Mouse (Mus musculus) fat pad, adult 2 months (tissue): Measurements from ENCODE around the gene Myadm.
"Not testable (repeated sequence)": the region's sequence is repeated elsewhere in the genome, so short reads cannot be mapped to it uniquely, and the experiment has no call there.

Experiments used
- DNase-seq: peaks from one replicate; pipeline ENCODE4 v3.0.0-alpha.2; 2011; ENCODE audit warnings: low read depth, low spot score; ENCODE audit errors: extremely low read depth

Gene Myadm

DNA sequence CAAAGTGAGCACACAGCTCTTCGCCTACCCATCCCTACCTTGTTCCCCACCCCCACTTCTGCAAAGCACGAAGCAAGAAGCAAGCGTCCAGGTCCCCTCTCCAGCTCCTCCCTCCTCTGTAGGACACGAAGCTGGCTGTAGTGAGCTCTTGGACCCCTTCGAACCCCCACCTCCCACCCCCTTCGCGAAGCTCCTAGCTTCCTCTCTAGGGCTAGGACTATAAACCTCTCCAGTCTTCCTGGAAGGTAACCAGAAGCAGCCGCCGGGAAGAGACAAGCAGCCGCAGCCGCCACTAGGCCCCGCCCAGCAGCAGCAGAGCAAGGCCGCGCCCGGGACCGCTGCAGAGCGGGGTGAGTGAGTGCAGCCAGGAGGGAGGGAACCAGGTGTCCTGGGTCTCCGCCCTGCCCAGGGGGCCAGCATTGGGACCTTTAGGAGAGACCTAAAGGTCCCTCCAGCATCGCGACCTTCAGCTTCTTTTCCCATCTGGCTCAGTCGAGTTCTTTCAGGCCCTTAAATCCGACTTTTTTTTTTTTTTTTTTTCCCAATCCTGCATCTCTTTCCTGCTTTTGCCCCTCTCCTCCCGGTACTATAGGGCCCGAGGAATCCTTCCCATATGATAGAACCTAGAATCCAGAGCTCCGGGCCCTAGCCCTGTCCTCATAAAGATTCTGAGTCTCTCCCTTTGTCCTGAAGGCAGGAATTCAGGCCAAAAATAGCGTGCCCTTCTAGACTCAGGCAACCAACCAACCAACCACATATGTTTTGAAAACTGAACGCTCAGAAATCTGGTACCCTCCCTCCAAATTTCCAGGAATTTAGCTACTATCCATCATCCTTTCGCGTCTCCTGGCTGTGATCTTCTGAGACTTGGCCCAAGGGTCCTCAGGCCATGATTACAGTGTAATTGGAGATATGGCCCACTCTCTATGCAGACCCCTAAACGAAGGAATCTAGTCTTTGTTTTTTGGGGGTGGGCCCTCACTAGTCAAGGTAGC, at the start of gene Myadm, which contains the start of gene Prkcg:
Gene Myadm, plus strand, starts transcription at position 105 of the 995 bp plus-strand sequence.
Gene Prkcg, plus strand, starts transcription at position 204 of the 995 bp plus-strand sequence.
- DNase-seq, result no peak

- DNase-seq, result no peak
Measured at GRCm38 (mm10) chr7:3239193-3239592, 49.7 kb upstream of the Myadm start.

GRCm38 (mm10) chr7:3260701-3261100, 28.2 kb upstream of the Myadm start:
- DNase-seq, result no peak

DNA sequence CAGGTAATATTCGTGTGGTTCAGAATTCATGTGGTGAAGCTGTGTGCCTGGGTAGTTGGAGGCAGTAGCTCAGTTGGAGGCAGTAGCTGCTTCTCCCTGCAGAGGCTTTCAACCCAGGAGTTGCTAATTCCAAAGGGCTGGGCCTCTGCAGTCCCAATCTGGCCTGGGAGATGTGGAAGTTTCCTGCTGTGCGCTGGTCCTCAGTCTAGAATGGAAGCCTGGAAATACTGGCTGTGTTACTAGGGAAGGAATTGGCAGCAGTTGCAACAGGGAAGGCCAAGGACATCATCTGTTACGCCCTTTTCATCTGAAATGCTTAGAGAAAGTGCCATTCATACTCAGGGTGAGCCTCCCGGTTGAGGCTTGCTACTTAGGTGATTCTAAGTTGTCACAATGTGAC, 27.4 kb upstream of the Myadm start:
- DNase-seq, result no peak

DNA sequence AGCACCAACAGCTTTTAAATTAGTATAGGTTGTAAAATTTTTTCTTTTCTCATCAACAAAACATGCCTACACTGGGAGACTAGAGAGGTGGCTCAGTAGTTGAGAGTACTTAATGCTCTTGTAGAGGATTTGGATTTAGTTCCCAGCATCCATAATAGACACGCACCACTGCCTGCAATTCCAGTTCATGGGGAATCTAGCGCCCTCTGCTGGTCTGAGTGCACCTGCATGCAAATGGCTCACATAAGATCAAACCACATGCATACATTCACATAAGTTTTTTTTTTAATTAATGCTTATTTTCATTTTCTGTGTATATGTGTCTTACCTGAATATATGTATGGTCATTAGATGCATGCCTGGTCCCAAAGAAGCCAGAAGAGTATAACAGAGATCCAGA, 26.1 kb upstream of the Myadm start:
- no peak for DNase-seq

- DNase-seq, result no peak
Measured at GRCm38 (mm10) chr7:3264390-3265022, 24.4 kb upstream of the Myadm start.

- no peak for DNase-seq
Measured at GRCm38 (mm10) chr7:3265311-3265710, 23.6 kb upstream of the Myadm start.

GRCm38 (mm10) chr7:3267261-3267660, 21.6 kb upstream of the Myadm start:
- DNase-seq, result no peak

DNA sequence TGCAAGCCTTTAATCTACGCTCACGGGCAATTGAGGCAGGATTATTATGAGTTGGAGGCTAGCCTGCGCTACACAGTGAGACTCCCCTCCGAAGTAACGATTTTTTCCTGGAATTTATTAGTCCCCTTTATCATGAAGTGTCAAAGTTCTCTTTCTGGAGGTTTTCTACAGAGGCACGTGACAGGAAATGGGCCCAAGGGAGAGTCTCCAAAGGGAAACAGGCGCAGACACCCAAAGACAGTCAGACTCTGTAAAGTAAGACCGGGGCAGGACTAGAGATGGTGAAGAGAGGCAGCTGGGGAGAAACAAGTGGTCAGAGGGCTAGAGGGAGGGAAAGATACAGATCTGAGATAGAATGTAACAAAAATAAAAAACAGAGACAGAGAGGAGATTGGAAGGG, 21.0 kb upstream of the Myadm start:
- no peak for DNase-seq

DNA sequence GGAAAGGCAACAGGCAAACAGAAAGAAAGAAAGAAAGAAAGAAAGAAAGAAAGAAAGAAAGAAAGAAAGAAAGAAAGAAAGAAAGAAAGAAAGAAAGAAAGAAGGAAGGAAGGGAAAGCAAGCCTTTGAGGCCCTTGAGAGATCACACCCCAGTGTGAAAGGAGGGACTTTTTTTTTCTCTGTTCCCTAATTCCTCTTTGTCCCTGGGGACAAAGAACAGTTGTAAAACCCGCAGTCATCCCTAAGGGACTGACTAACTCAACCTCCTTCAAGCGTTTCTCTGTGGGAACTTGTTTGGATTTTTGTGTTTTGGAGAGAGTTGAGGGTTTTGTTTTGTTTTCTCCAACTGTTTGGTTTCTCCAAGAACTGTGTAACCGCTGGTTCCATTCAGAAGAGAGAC, 20.6 kb upstream of the Myadm start:
- no peak for DNase-seq

DNA sequence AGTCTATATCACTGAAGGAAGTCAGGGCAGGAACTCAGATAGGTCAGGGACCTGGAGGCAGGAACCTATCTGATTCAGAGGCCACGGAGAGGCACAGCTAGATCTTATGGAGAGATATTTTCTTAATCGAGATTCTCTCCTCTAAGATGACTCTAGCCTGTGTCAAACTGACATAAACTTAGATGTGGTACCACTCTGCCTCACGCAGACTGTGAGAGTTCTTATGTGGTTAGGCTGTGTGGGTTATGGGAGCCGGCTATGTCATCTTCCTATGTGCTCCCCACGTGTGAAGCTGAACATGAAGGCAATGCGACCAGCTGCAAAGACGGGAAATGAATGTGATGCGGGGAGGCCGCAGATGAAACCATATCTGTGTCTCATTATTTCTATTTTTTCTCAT, 16.7 kb upstream of the Myadm start:
- DNase-seq, result no peak

GRCm38 (mm10) chr7:3275455-3276170, 13.3 kb upstream of the Myadm start:
- no peak for DNase-seq

GRCm38 (mm10) chr7:3276781-3277180, 12.1 kb upstream of the Myadm start:
- DNase-seq, result not testable (repeated sequence)

DNA sequence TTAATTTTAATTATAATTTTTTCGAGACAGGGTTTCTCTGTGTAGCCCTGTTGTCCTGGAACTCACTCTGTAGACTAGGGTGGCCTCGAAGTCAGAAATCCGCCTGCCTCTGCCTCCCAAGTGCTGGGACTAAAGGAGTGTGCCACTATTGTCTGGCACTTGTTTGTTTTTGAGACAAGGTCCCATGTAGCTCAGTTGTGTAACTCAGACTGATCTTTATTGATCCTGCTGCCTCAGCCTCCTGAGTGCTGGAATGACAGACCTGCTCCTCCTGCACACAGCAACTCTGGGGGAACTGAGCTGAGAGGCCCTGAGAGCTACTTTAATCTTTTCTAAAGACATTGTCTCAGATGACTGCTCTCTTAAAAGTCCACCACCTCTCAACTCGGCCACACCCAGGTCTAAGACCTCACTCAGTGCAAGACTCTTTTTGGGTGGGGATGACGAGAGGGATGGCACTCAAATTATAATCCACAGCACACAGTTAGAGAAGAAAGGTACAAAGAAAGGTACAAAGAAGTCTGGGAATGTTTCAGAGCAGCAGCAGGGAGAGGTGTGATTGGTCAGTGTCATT, 8.7 kb upstream of the Myadm start:
- DNase-seq, result no peak

DNA sequence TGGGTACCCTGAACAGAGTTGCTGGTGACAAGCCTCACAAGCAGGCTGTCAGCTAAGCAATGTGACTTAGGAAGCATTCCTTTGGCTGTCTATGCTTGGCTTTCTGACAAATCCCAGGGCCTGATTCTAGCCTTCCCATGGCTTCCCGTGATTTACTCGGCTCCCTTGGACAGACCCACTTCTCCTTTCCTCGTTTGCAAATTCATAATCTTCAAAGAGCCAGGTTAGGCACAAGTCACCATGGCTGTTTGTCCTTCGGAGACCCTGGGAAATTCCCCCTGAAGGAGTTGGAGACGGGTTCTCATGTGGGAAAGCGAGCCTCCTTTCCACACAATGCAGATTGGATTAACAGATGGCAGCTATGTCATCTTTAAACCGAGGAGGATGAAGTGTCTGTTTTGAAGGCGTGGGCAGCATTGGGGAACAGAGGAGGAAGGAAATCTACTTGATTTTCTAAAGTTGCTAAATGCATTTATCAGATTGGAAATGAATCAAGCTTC, 8.2 kb upstream of the Myadm start:
- peak; percentile 49 for DNase-seq

DNA sequence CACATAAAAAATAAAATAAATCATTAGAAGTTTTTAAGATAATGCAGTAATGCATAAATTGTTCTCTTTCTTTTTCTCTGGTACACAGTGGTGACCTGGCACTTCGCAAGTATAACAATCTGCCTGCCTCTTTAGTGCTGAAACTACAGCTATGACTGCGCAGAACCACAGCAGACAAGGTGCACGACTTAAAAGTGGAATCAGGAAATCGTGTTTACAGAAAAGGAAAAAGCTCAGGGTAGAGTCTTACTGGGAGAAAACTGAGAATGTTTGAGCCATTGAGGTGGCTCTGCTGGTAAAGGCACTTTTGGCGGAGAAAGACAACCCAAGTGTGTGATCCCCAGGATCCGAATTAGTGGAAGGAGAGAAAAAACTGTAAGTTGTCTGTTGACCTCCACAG, 7.1 kb upstream of the Myadm start:
- no peak for DNase-seq

DNA sequence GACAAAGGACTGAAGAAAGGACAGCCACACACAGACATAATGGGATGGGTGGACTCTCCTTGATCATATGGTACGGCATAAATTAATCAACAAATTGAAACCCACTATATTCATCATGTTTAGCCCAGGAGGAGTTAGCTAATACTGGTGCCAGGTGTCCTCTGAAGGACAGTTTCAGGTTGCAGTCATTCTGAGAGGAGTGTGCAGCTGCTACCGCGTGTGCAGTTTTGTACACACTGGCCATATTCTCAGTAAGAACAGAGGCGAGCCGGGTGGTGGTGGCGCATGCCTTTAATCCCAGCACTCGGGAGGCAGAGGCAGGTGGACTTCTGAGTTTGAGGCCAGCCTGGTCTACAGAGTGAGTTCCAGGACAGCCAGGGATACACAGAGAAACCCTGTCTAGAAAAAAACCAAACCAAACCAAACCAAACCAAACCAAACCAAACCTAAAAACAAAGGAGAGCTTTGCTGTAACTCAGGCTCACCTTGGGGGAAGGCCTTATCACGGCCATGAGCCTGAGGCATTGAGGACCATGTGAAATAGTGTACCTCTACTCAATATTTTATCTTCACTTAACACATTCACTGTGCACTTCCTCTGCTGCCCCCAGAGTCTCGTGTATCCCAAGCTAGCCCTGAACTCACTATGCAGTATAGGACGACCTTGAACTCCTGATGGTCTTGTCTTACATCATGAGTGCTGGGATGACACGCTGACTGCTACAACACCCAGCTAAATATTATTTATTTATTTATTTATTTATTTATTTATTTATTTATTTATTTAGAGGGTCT, 5.6 kb upstream of the Myadm start:
- DNase-seq, result no peak

- DNase-seq, result no peak
Measured at GRCm38 (mm10) chr7:3284604-3285003, 4.3 kb upstream of the Myadm start.

DNA sequence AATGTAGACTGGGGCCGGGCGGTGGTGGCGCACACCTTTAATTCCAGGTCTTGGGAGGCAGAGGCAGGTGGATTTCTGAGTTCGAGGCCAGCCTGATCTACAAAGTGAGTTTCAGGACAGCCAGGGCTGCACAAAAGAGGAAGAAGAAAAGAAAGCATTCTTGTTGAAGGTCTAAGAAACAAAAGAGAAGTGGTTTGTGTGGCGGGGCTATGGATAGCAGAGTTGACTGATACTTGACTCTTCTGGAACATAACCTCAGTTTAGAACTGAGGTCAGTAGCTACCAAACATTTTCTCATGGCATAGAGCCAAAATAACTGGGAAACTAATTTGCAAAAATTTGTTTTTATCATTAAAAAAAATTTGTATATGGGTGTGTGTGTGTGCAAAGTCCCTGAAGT, 2.8 kb upstream of the Myadm start:
- DNase-seq, result no peak

- DNase-seq, result no peak
Measured at GRCm38 (mm10) chr7:3287186-3287585, 1.7 kb upstream of the Myadm start.
